Mouse (Mus musculus) forebrain, embryonic 11.5 days (tissue): ENCODE results near the gene Rock2. TPM values are rescaled to one million over a fixed set of nuclear protein-coding genes. Genes with fewer than 3 reads are reported as not detected.

Experiments
- ATAC-seq: fragments of 200-750 bp; cut with Nextera tagmentation; replicated peaks from 2 replicates; pipeline ENCODE4 v1.8.0; 2017; ENCODE audit warnings: moderate TSS enrichment; ENCODE audit not compliant: low FRiP score
- DNase-seq: peaks from one replicate; pipeline ENCODE4 v3.0.0-alpha.2; 2017; ENCODE audit warnings: low spot score
- H3K27ac ChIP-seq: fragments of 300-500 bp; sonication (generic); 2 replicates; pipeline ENCODE4 v1.5.1; 2014; ENCODE audit warnings: low read depth, low read length
- H3K27me3 ChIP-seq: fragments of 300-500 bp; sonication (generic); 2 replicates; pipeline ENCODE4 v1.6.1; 2014; ENCODE audit warnings: mild to moderate bottlenecking, low read length, mixed read lengths; ENCODE audit not compliant: control insufficient read depth, insufficient read depth
- H3K36me3 ChIP-seq: fragments of 300-500 bp; sonication (generic); 2 replicates; pipeline ENCODE4 v1.6.1; 2014; ENCODE audit warnings: mild to moderate bottlenecking, low read length, moderate library complexity, mixed read lengths; ENCODE audit not compliant: control insufficient read depth, insufficient read depth
- H3K4me1 ChIP-seq: fragments of 300-500 bp; sonication (generic); replicated peaks from 2 replicates; pipeline ENCODE4 v1.6.1; 2014; ENCODE audit warnings: low read length, mixed read lengths; ENCODE audit not compliant: control insufficient read depth, insufficient read depth
- H3K4me2 ChIP-seq: fragments of 300-500 bp; sonication (generic); 2 replicates; pipeline ENCODE4 v1.6.1; 2014; ENCODE audit warnings: low read depth, mild to moderate bottlenecking, low read length, moderate library complexity, mixed read lengths; ENCODE audit not compliant: severe bottlenecking
- H3K4me3 ChIP-seq: fragments of 300-500 bp; sonication (generic); 2 replicates; pipeline ENCODE4 v1.5.1; 2014; ENCODE audit warnings: low read depth, low read length
- H3K9ac ChIP-seq: fragments of 300-500 bp; sonication (generic); 2 replicates; pipeline ENCODE4 v1.6.1; 2014; ENCODE audit warnings: low read length
- H3K9me3 ChIP-seq: fragments of 300-500 bp; sonication (generic); 2 replicates; pipeline ENCODE4 v1.6.1; 2016; ENCODE audit warnings: low read length, mixed read lengths; ENCODE audit not compliant: control insufficient read depth
- WGBS: fragments of 180-500 bp; shearing (Covaris S2); extraction: QIAGEN DNeasy Blood & Tissue Kit; methylation state at CpG from one replicate; pipeline ENCODE4 v1.1.7; 2014; 5-methylcytosine and 5-hydroxymethylcytosine counted together
- polyA plus RNA-seq: library from polyadenylated mRNA; unstranded; fragments of >200 nt; fragmentation: Nextera tagmentation; extraction: Ambion mirVana; gene quantifications from 2 replicates; pipeline ENCODE4 v1.2.1, GENCODE M21; 2014

The Rock2 gene
- polyA plus RNA-seq, 1 experiment from 2014 or later, result 17.9 TPM

GRCm38 (mm10) chr12:16927889-16928288 lies 33.2 kb downstream of the Rock2 start:
- H3K27me3 ChIP-seq, result no peaks in the 10 kb centered on the region
- peaks cover 3% of the 10 kb centered on the region; the same call in 1 of the 2 replicates for H3K36me3 ChIP-seq
- H3K4me2 ChIP-seq, result no peak overlapping the region
- DNase-seq (no peak), ATAC-seq (no peak)
- H3K4me3 ChIP-seq, result no peak overlapping the region
- H3K9ac ChIP-seq, result no peak overlapping the region
- WGBS, result 93% methylated on average over 2 of the region's 2 CpGs
- no peak overlapping the region for H3K27ac ChIP-seq
- H3K4me1 ChIP-seq, result no peaks in the 10 kb centered on the region
- no peaks in the 10 kb centered on the region for H3K9me3 ChIP-seq

GRCm38 (mm10) chr12:16934423-16934822 lies 39.7 kb downstream of the Rock2 start:
- WGBS, result 88% methylated on average over 1 of the region's 1 CpGs
- H3K9ac ChIP-seq, result no peak overlapping the region
- ATAC-seq (no peak), DNase-seq (no peak)
- no peaks in the 10 kb centered on the region for H3K9me3 ChIP-seq
- H3K36me3 ChIP-seq, result peaks cover 3% of the 10 kb centered on the region; the same call in 1 of the 2 replicates
- no peak overlapping the region for H3K4me2 ChIP-seq
- H3K4me3 ChIP-seq, result no peak overlapping the region
- H3K27ac ChIP-seq, result no peak overlapping the region
- H3K4me1 ChIP-seq, result no peaks in the 10 kb centered on the region
- no peaks in the 10 kb centered on the region for H3K27me3 ChIP-seq

DNA sequence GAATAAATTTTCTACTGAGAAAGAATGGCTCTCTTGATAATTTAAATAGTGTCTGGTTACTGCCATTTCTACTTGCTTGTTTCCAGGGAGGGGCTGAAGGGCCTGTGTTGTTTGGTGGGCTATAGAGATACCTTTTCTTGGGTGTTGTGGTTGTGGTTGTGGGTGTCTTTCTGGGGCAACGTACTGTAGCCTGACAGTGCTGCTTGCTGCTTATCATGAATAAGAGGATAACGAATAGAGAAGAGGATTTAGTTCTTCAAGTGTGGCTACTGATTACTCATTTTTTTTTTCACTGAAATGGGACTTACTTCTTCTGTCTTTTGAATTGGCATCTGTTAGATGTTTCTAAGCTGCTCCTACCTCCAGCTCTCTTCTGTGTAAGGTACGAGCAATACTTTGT lies 47.3 kb downstream of the Rock2 start:
- Histone ChIP-seq H3K9me3 (no peaks in the 10 kb centered on the region), H3K36me3 (no peaks in the 10 kb centered on the region), H3K4me1 (no peaks in the 10 kb centered on the region), H3K27ac (no peak overlapping the region), H3K4me3 (no peak overlapping the region), H3K9ac (no peak overlapping the region), H3K27me3 (no peaks in the 10 kb centered on the region), H3K4me2 (no peak overlapping the region)
- WGBS, result 86% methylated on average over 3 of the region's 3 CpGs
- DNase-seq, result no peak
- ATAC-seq, result no peak

DNA sequence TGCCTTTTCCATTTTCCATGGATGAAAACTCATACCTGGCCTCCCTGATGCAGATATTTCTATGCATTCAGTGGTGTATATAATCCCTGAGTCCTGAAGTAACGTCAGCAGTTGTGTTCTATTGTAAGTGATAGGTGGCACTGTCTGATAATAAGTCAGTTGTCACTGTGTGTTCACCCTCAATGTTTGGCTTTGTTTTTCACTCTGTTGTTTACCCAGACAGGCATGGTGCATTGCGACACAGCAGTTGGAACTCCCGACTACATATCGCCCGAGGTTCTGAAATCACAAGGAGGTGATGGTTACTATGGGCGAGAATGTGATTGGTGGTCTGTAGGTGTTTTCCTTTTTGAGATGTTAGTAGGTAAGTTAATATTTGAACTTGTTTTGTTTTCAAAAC lies 53.5 kb downstream of the Rock2 start:
- Histone ChIP-seq H3K4me3 (no peak overlapping the region), H3K9ac (no peak overlapping the region), H3K9me3 (no peaks in the 10 kb centered on the region), H3K36me3 (no peaks in the 10 kb centered on the region), H3K4me1 (no peaks in the 10 kb centered on the region), H3K27me3 (no peaks in the 10 kb centered on the region), H3K27ac (no peak overlapping the region), H3K4me2 (no peak overlapping the region)
- DNase-seq (no peak), ATAC-seq (no peak)
- 88% methylated on average over 6 of the region's 6 CpGs for WGBS

- Histone ChIP-seq H3K9ac (no peak overlapping the region), H3K27me3 (no peaks in the 10 kb centered on the region), H3K36me3 (peaks cover 10% of the 10 kb centered on the region; the same call in 1 of the 2 replicates), H3K4me1 (no peaks in the 10 kb centered on the region), H3K9me3 (no peaks in the 10 kb centered on the region), H3K4me2 (no peak overlapping the region), H3K27ac (no peak overlapping the region), H3K4me3 (no peak overlapping the region)
- WGBS, result 75% methylated on average over 1 of the region's 1 CpGs
- ATAC-seq (no peak), DNase-seq (no peak)
Observed at GRCm38 (mm10) chr12:16958851-16959250, 64.2 kb downstream of the Rock2 start.

- DNase-seq (no peak), ATAC-seq (no peak)
- Histone ChIP-seq H3K27ac (no peak overlapping the region), H3K4me2 (no peak overlapping the region), H3K4me3 (no peak overlapping the region), H3K4me1 (no peaks in the 10 kb centered on the region), H3K36me3 (peaks cover 9% of the 10 kb centered on the region; the same call in 1 of the 2 replicates), H3K9ac (no peak overlapping the region), H3K9me3 (no peaks in the 10 kb centered on the region), H3K27me3 (no peaks in the 10 kb centered on the region)
- 66% methylated on average over 2 of the region's 2 CpGs for WGBS
Observed at GRCm38 (mm10) chr12:16963354-16963753, 68.7 kb downstream of the Rock2 start.

DNA sequence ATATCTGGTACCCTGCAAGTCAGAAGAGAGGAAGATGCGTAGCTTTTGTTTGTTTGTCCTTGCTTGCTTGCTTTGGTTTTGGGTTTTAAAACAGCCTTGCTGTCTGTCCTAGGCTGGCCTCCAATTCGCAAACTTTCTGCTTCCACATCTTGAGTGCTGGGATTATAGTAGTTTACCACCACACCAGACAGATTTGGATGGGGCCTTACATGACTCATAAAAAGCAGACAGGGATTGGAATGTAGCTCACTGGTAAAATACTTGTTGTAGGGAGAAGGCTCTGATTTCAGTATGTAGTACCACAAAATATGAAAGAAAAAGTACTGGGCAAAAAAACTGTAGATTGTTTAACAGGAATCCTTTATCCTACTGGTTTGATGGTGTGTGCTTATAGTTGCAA lies 72.1 kb downstream of the Rock2 start:
- no peaks in the 10 kb centered on the region; the same call in 1 of the 2 replicates for H3K36me3 ChIP-seq

DNA sequence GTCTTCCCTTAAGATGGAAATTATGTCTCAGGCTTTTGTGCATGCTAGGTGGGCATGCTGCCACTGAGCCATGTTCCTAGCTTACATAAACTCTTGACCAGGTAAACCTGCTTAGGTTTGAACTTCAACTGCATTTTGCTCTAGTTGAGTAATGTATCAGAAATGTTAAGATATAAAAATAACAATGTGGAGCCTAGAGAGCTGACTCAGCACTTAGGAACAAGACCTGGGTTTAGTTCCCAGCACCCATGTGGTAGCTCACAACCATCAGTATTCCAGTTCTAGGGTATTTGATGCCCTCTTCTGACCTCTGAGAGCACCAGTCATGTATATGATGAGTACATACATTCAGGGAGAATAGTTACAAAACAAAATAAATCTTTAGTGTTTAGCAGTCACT lies 82.4 kb downstream of the Rock2 start:
- Histone ChIP-seq H3K9ac (no peak overlapping the region), H3K4me3 (no peak overlapping the region), H3K9me3 (no peaks in the 10 kb centered on the region), H3K27ac (no peak overlapping the region), H3K4me1 (no peaks in the 10 kb centered on the region), H3K4me2 (no peak overlapping the region), H3K27me3 (no peaks in the 10 kb centered on the region), H3K36me3 (peaks cover 2% of the 10 kb centered on the region; the same call in 1 of the 2 replicates)
- ATAC-seq (no peak), DNase-seq (no peak)

More for the DNA sequence above, 72.1 kb downstream of the Rock2 start:
- Histone ChIP-seq H3K27me3 (no peaks in the 10 kb centered on the region), H3K9ac (no peak overlapping the region), H3K4me2 (no peak overlapping the region), H3K9me3 (no peaks in the 10 kb centered on the region), H3K4me3 (no peak overlapping the region), H3K27ac (no peak overlapping the region), H3K4me1 (no peaks in the 10 kb centered on the region)
- DNase-seq (no peak), ATAC-seq (no peak)
- 96% methylated on average over 2 of the region's 2 CpGs for WGBS

DNA sequence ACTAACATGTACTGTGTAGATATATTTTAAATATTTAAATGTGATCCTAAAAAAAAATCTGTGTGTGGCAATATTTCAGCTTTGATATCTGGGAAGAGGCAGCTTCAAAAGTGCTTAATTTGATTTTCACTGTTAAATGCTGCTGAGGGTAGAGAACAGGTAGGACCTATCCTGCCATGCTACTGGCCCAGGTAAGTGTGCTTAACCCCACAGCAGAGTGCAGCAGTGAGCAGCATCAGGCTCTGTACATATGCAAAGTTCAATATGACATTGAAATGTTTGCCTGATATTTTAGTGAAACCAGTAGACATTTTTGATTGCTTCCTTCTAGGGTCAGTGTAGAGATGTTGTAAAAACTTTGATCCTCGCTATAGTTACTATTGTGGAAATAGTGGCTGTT lies 91.1 kb downstream of the Rock2 start:
- H3K4me1 ChIP-seq, result no peaks in the 10 kb centered on the region
- no peak overlapping the region for H3K27ac ChIP-seq
- no peaks in the 10 kb centered on the region for H3K9me3 ChIP-seq
- no peak overlapping the region for H3K4me3 ChIP-seq
- 83% methylated on average over 1 of the region's 1 CpGs for WGBS
- ATAC-seq, result no peak
- no peak for DNase-seq
- H3K4me2 ChIP-seq, result no peak overlapping the region
- no peaks in the 10 kb centered on the region for H3K36me3 ChIP-seq
- H3K9ac ChIP-seq, result no peak overlapping the region
- no peaks in the 10 kb centered on the region for H3K27me3 ChIP-seq
